Mouse (Mus musculus) cerebellum, postnatal 10 days (tissue): ENCODE results near the gene Jun.

ENCODE experiments used
- DNase-seq, 2 experiments: peaks; one replicate each; pipeline ENCODE4 v3.0.0; 2021; ENCODE audit warnings: mixed read lengths in 2 of 2

Jun gene

DNA sequence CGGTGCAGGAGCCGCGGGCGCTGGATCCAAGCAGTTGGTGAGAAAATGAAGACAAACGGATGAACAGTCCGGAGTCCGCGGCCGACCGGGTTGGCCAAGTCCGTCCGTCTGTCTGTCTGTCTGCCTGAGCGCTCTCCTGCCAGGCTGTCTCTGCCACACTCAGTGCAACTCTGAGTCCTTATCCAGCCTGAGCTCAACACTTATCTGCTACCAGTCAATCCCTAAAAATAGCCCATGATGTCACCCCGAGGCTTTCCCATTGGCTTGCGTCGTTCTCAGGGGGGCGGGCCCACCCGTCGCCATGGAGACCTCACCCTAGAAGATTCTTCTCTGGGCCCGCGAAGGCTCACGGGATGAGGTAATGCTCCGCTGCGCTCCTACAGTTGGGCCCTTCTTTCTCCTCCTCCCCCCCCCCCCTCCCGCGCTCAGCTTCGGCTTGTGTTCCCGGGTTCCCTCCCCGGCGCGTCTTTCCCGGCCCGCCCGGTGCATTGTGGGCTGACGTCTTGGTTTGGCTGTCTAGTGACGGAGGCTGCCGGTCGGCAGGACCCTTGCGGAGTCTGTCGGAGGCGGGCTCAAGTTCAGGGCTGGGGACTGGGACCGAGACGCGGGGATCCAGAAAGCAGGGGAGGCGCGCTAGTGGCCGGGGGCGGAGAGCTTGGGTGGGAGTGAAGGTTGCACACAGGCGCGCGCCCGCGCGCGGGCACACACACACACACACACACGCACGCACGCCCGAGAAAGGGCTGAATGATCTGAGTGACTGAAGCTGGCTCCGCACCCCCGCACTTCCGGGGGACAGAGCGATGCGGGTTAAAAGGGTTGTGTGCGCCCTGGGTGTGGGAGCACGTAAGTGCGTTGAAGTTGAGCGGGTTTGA, at the start of gene Jun:
TSS of gene Jun (minus strand) at position 198 of the 875 bp plus-strand sequence.
- DNase-seq: peak; percentile 100

DNA sequence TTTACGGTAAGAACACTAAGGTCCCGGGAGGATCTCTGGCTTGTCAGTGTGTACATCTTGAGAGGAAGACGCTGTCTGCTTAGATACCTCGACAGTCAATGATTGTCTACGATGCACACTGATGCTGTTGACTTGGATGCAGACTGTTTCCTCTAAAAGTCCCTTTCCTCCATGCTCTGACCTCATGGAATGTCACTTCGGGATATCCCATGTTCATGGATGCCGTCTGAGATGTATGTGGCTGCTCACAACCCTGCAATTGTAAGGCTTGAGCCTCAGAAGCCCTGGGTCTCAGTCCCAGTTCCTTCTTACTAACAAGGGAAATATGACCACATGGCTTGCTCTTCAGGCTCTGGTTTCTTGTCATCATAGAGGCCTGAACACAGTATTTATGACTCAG, 49.7 kb upstream of the Jun start:
- DNase-seq: no peak

DNA sequence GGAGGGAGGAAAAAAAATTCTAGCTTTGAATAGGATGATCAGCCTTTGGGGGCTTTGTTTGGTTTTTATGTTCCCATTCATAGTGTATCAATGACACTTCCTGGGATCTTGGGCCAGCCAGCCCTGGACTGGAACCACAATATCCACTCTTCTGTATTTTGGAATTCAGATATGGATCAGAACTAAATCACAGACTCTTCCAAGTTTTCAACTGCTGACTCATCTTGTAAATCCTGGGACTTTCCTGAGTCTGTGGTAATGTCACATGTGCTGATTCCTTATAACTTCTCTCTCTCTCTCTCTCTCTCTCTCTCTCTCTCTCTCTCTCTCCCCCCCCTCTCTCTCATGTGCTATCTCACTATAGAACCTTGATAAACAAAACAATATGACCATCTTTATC, 48.7 kb upstream of the Jun start:
- no peak for DNase-seq

DNA sequence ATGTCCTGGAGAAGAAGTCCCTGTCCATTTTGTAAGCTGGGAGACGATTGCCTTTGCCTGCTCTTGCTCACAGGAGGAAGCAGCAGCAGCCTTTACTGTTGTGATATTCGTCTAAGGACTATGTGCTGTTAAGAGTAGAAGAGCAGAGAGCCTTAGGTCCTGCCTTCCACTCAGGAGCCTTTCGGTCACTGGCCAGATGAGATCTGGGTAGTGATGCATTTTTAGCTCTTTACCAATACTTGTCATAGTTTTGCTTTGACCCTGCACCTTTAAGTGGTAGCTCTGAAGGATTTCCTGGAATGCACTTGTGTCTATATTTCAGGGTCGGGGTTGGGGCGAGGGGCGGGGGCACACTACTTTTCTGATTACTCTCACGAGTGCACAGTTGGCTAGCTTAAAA, 47.4 kb upstream of the Jun start:
- DNase-seq: no peak

DNA sequence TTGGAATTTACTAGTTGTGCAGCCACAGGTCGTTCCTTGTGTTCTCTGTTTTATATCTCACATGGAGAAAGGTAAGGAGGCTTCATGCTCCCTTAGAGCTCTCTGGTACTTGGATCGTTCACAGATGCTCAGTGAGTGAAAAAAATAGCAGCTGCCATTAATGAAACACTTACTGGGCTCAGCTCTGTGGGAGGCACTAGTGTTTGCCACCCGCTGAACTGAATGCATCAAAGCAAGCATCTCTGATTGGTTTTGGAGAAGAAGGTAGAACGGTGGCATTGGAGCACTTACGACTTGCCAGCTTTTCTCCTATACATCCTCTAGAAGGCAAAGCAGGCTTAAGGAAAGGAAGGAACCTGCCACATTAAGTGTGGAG, 46.7 kb upstream of the Jun start:
- DNase-seq: no peak

DNA sequence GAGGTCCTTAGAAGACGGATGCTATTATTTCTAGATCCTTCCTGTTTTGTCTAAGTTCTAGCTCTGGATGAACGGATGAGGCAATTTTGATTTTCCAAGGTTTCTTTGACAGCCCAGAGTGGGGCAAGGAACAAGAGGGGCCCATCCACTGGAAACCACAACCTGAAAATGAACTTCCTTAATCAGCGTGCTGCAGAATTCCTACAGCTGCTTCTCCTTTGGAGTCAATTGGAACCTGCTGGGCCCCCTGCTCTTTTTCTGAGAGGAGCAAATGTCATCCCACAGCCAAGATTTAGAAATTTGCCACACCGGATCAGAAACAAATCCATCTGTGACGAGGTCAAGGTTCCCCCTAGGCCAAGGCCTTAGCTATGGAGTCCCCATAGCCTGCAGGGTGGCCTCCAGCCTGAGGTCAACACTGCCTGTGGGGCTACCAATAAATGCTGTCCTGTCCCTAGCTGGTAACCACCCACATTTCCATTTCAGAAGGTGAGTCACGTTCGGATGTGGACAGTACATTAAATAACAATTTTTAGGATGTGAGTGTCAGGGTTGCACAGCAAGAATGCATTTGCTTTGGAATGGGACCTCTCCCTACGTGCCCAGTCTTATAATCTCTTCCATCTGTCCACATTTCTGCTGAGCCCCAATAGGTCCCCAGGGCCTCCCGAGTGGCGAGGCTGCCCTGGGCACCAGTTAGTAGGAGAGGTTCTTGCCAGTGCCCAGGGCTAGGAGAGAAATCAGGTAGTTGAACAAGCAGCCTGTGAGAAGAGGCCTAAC, 46.1 kb upstream of the Jun start:
- DNase-seq: peak; percentile 13 to 39

DNA sequence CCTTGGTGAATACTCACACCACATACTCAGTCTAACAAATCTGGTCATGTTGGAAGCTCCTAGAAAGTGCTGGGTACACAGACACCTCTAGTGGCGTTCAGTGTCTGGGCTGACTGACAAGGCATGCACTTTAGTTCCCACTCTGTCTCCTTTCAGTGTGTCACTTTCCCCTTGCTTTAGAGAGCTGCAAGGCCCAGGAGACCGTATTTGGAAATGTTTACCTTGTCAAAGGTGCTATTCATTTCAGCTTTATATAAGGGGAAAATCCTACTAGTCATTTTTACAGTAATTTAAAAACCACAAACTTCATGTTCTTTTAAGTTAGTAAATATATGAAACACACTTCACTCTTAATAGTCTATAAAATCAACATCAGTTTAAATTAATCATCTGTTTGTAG, 44.7 kb upstream of the Jun start:
- no peak for DNase-seq

DNA sequence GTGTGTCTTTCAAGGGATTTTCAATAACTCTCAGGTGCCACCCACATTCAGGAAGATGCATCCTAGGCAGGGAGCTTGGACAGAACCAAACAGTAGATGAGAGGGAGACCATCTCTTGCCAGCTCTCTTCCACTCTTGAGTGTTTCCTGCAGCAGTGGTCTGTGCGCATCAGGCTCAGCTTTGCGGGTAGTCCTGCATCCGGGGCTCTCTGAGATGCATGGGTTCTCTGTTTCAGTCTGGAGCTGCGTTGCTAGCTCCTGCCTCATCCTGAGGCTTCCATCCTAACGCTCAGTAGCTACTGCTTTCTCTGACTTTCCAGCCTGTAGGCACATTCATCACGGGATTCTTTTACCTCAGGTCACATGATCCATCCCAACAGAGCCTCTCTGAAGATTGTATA, 43.9 kb upstream of the Jun start:
- no peak for DNase-seq

DNA sequence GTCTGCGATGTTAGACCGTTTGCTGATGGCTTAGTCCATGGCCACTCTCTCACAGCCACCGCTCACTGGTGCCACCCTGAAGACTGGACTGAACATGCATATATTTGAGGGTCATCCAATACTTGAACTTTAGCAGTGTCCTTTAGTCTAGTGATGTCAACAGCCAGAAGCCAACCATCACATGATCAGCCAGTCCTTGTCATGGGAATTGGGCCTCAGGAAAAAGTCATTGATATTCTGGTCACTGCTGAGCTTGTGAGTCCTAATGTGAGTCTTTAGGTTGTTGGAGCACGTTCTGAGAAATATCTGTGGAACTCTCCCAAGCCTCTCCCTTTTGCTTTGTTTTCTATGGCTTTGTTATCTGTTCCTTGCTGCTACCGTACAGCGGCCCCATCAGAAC, 43.3 kb upstream of the Jun start:
- no peak for DNase-seq

DNA sequence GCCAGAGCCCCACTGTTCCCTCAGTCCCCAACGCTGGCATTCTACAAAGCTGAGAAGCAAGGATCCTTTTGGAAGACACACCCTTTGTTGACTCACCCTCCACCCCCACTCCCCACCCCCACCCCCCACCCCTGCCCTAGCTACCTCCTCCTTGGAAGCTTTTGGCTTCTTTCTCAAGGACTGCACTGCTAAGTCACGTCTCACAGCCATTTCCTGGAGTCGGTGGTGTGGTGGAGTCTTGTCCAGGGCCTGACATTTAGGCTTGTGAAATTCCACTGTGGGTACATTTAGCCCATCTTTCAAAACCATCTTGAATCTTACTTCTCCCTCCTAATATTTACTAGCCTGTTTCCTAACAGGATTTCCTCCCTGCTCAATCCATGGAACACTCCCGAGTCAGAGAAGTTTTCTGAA, 42.7 kb upstream of the Jun start:
- no peak for DNase-seq

DNA sequence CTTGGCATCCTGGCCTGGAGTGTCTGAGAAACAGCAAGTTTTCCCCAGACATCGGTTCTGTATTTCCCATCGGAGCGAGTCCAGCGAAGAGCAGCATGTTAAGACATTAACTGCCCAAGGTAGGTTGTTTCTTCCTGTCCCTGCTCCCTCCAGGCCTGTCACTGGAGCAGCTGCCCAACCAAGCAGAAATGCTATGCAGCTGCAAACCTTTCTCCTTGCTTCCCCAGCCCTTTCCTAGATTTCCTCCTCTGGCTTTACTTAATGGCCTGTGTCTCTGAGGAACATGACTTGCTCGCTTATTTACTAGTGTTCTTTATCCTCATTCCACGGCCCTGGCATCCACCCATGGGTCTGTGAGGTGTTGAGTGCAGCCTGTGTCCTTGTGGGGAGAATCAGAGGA, 41.6 kb upstream of the Jun start:
- DNase-seq: no peak

DNA sequence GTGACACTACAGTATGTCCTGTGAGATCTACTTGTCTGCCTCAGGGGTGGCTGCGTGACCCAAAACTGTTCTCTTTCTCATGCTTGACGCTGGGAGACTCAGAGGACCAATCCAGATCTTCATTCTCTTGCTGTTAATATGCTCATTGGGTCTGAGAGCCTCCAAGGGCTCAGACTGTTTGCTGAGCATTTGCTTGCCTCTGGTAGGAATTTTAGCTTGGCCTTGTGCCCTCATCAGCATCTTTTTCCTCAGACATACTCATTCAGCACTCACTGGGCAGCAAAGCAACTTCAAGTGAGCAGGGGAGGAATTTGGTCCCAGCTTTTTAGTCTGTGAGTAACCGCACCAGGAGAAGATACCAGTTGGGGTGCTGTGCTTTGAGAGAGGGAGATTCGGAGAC, 40.5 kb upstream of the Jun start:
- no peak for DNase-seq

DNA sequence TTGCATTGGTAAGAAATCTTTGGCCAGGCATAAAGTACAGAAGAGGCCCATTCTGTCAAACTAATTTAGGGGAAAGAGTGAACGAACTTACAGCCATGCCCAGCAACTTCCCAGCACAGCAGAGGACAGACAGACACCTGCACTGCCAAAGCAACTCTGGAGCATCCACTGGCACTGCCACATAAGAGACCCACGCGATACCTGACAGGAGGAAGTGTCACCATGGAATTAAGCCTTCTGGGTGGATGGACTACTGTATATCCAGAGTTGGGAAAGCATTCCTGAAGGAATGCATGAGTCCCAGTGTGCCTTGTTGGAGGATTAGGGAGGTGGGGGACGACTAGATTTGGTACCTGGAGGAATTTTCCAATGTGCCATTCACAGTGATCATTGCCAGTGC, 39.5 kb upstream of the Jun start:
- DNase-seq: no peak

DNA sequence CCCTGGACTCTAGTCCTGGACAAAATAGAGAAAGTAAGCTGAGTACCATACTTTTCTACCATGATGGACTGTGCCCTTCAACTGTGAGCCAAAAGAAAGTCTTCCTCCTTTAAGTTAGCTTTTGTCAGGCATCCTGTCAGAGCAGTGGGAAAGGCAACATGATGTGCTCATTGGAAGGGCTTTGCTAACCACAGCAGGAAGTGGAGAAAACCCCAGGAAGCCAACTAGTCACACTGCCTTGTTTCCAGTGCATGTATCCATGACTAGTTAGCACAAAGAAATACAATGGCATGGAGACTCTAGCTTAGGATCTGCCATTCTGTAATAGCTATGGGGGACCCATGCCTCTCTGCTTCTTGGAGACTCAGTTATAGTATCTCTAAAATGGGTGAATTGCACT, 37.9 kb upstream of the Jun start:
- no peak for DNase-seq

DNA sequence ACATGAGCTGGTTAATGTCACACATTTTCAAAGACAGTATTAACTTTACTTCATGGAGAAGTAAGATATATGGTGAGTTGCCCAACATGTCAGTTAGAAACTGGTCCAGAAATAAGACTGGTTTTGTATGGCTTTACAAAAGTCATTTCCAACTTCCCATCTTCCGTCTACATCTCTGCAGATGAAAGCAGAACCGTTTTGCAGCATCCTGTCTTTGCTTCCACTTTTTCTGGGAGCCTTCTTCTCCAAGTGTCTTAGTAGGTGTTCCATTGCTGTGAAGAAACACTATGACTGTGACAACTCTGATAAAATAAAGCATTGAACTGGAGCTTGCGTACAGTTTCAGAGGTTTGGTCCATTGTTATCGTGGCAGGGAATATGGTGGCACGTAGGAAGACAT, 37.0 kb upstream of the Jun start:
- no peak for DNase-seq

DNA sequence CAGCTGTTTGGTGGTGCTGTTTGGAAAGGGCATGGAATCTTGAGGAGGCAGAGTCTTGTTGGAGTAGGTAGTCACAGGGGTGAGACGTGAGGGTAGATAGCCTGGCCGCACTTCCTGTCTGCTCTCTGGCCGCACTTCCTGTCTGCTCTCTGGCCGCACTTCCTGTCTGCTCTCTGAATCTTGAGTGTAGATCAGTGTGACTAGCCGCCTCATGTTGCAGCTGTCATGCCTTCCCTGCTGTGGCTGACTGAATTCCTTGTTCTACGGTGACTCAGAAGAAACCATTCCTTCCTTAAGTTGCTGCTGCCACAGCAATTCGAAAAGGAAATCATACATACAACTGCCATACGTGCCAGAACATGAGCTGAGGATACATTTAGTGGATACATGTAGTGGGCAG, 31.9 kb upstream of the Jun start:
- no peak for DNase-seq

DNA sequence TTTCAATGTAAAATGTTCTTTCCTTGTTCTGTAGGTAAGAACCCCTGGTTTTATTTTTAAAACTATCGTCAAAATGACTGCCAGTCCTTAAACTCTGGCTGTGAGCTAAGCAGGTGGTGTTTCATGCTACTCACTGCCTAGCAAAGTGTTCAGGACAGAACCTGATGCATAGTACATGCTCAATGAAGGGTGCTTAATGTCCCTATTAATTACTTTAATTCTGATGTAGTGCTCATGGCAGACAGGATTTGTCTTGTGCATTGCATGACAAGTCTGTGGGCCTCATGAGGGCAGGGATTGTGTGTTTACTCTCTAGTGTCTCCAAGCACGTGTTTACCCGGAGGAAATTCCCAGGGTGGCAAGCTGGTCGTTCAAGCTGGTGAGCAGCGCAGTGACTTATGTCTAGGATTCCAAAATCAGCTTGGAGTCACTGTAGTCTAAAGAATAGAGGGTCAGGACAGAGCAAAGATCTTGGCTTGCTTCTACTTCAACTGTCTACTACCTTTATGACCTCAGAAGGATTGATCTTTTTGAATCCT, 31.2 kb upstream of the Jun start:
- no peak for DNase-seq

DNA sequence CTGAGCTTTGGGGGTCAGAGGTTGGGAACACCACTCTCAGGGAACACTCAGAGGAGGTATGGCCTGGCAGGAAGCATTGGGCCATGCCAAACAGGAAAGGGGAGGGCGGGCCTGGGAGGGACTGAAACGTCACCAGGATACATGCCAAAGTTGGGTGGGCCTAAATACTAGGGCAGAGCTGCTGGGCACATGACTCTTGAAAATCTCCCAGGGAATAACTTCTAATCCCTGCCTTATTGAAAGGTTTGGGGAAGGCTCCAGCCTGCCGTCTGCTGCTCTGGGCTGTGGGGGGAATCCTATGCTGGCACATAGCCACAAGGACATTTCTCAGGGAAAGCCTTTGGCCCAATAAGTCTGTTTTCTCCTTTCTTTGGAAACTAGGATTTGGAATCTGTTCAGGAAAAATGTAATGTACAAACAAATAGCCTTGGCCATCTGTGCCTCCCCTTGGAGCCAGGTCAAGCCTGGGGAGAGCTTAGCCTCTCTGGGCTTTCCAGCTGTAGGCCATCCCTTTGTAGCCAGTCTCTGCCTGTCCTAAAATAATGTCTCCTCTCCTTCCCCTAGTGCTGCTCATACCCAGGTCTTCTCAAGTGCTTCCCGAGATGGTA, 30.6 kb upstream of the Jun start:
- peak; percentile 67 to 77 for DNase-seq

DNA sequence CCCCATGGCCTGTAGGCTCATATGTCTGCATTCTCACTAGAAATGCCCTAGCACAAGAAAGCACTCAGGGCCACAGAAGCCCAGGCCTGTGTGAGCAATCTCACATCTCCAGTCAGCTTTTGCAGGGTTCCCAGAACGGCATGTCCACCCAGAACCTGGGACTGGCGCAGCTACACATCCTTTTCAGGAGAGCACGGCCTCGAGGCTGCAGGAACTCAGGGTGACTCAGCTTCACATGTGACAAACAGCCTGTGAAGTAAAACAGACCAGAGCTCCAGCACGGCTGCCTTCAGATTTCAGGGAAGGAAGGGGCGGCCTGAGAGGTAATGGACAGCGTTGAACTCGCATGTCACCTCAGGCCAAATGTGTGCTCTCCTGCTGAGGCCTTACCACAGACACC, 29.6 kb upstream of the Jun start:
- peak in 1 of 2 experiments; percentile 7 for DNase-seq

DNA sequence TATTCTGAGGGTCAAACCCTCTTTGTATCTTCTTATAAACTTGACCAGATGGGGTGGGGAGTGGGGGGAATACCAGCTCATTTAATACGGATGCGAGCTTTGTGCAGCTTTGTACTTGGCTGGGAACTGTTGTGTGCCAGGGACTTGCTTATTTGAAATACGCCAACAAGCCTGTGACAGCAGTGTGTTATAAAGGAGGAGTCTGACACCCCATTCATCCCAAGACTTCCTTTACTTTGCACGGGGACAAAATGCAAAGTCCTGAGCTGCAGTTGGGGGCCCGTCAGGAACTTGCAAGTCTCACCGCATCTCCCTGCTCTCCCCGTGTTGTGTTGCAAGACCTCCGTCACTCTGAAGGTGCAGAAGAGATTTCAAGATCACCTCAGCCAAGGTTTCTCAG, 26.6 kb upstream of the Jun start:
- DNase-seq: no peak

DNA sequence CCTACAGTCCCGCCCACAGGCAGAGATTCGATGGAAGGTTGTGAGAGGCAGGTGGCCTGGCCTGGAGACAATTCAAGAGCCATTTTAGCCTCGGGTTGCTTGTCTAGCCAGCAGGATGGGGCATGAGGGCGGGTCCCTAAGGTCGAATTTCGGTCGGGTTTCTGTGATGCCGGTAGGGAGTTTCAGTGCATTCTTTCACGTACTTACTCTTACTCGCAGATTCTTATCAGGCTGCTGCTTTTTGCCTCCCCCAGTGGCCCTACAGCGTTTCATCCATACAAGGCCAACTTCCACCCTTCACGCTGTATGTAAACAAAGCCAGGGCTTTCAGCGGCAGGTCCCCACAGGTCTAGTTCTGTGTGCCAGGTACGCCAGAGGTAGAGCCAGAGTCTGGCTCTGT, 24.3 kb upstream of the Jun start:
- DNase-seq: no peak

DNA sequence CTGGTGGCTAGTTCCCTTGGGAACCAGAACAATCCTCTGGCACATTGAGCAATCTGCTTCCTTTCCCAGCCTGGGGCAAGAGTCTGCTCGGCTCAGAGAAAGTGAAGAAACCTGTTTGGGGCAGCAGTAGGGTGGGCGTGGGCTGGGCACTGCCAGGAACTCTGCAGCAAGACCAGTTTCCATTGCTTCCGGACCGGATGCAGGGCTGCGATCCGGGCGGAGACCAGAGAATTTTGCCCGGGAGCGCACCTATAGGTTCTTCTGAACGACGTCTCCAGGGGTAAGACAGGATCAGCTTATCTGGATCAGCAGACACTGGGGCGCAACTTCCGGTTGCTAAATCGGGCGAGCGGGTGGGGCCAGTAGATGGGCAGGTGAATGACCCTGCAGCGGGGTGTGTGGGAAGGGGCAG, 23.6 kb upstream of the Jun start:
- DNase-seq: no peak

DNA sequence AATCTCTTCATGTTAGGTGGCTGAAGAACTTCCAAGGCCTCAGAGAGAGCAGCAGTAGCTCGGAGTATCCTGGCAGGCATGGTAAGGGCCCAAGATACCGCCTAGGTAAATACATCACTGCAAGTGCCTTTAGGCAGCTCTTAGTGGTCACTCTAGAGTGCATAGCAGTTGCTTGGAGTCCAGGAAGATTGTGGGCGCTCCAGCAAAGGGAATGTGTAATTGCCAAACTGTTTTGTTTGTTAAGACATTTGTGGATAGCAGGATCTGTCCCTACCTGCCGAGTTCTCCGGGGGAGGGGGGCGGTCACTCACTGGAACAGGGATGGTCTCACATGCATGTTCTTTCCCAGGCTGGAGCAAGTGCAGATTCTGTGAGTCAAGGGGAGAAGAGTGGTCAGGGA, 22.3 kb upstream of the Jun start:
- DNase-seq: no peak
